Comparison of ENCODE assay signal across 1 mouse cellular context in genomic region chr10:115359066-115359465, GRCm38 (mm10).
TF ChIP-seq lines count a peak whose summit lies in the region.

No protein-coding gene starts in this region.

TF ChIP-seq in ES-E14, 5 proteins besides CTCF, POLR2A, EP300 and RAD21 (continued from another document):
- TF ChIP-seq ZC3H11A (IDR thresholded peaks at IDR 0.05; ENCODE audit: borderline replicate concordance, low read depth, low read length): no peak
